Mouse (Mus musculus): ENCODE results near the gene Adgrg3. TPM values are rescaled to one million over a fixed set of nuclear protein-coding genes. Genes with fewer than 3 reads are reported as not detected.

The Adgrg3 gene
- polyA plus RNA-seq (2012; rRNA removed) (8.3 and 9.6 TPM in 2 replicates), polyA plus RNA-seq (2014; fragmentation: Nextera tagmentation; extraction: Ambion mirVana) (4.9 and 5.8 TPM in 2 replicates)

DNA sequence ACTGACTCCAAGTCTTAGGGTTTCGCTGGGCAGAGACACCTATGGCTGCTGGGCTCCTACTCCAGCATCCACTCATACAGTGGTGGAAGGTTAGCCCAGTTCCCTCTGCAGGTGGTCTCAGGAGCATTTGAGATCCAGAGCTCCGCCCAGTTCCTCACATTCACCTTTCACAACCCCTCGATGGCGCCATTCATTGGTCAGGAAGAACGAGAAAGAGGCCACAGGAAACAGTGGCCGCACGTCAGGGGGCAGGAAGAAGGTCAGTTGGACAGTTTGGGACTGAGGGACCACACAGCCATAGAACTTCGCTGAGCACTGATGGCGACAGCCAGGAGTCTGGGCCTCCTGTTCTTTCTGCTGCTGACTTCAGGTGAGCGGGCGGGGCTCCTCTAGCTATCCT lies at the start of gene Adgrg3:
Gene Adgrg3, plus strand, starts transcription at position 242 of the 400 bp plus-strand sequence.
- Histone ChIP-seq H3K27ac (no peak within 1 kb of the TSS), H3K27me3 (ENCODE audit: control insufficient read depth, insufficient read depth, low read length) (no peaks in the 10 kb centered on the region), H3K4me3 (ENCODE audit: insufficient read depth in 1 of 2, low read depth in 2 of 2, low read length in 2 of 2) (no peak within 1 kb of the TSS), H3K36me3 (replicated peaks; ENCODE audit: control insufficient read depth, insufficient read depth, low read depth) (peaks cover 24% of the 10 kb centered on the region), H3K9ac (replicated peaks) (no peak within 1 kb of the TSS), H3K9me3 (ENCODE audit: control insufficient read depth, low read length) (no peaks in the 10 kb centered on the region), H3K4me2 (ENCODE audit: low read depth) (no peak within 1 kb of the TSS; the same call in 1 of the 2 replicates), H3K4me1 (replicated peaks; ENCODE audit: control insufficient read depth in 2 of 2, insufficient read depth in 2 of 2, low read length in 1 of 2) (no peaks in the 10 kb centered on the region; a peak in 1 of 4 replicates)
- TF ChIP-seq EP300 (IDR thresholded peaks at IDR 0.05; ENCODE audit: low read depth) (no peak), CTCF (IDR thresholded peaks at IDR 0.05; ENCODE audit: low read depth) (no peak)
- ATAC-seq (ENCODE audit: insufficient read depth) (no peak), DNase-seq (ENCODE audit: low read depth in 3 of 3, low spot score in 3 of 3) (no peak)
- 37% methylated on average over 11 of the region's 11 CpGs for WGBS (ENCODE audit: insufficient replicate concordance)

- no peak overlapping the region for H3K9ac ChIP-seq (replicated peaks)
- H3K9me3 ChIP-seq (ENCODE audit: control insufficient read depth, low read length), result no peaks in the 10 kb centered on the region
- TF ChIP-seq CTCF (IDR thresholded peaks at IDR 0.05; ENCODE audit: low read depth) (no peak), EP300 (IDR thresholded peaks at IDR 0.05; ENCODE audit: low read depth) (no peak)
- ATAC-seq (ENCODE audit: insufficient read depth) (no peak), DNase-seq (ENCODE audit: low read depth in 3 of 3, low spot score in 3 of 3) (no peak)
- H3K27ac ChIP-seq, result no peak overlapping the region
- 45% methylated on average over 9 of the region's 9 CpGs for WGBS (ENCODE audit: insufficient replicate concordance)
- no peak overlapping the region for H3K4me2 ChIP-seq (ENCODE audit: low read depth)
- H3K36me3 ChIP-seq (replicated peaks; ENCODE audit: control insufficient read depth, insufficient read depth, low read depth), result no peaks in the 10 kb centered on the region
- no peak overlapping the region for H3K4me3 ChIP-seq (ENCODE audit: insufficient read depth in 1 of 2, low read depth in 2 of 2, low read length in 2 of 2)
- H3K27me3 ChIP-seq (ENCODE audit: control insufficient read depth, insufficient read depth, low read length), result no peaks in the 10 kb centered on the region
- peaks cover 14 to 37% of the 10 kb centered on the region in 2 experiments for H3K4me1 ChIP-seq (replicated peaks; ENCODE audit: control insufficient read depth in 2 of 2, insufficient read depth in 2 of 2, low read length in 1 of 2)
Measured at GRCm38 (mm10) chr8:94973270-94973669, 44.2 kb upstream of the Adgrg3 start.

GRCm38 (mm10) chr8:94973786-94974185 lies 43.7 kb upstream of the Adgrg3 start:
- Histone ChIP-seq H3K27me3 (ENCODE audit: control insufficient read depth, insufficient read depth, low read length) (no peaks in the 10 kb centered on the region), H3K9me3 (ENCODE audit: control insufficient read depth, low read length) (no peaks in the 10 kb centered on the region), H3K36me3 (replicated peaks; ENCODE audit: control insufficient read depth, insufficient read depth, low read depth) (no peaks in the 10 kb centered on the region), H3K4me1 (replicated peaks; ENCODE audit: control insufficient read depth in 2 of 2, insufficient read depth in 2 of 2, low read length in 1 of 2) (peaks cover 17 to 41% of the 10 kb centered on the region in 2 experiments), H3K27ac (no peak overlapping the region), H3K9ac (replicated peaks) (no peak overlapping the region), H3K4me3 (ENCODE audit: insufficient read depth in 1 of 2, low read depth in 2 of 2, low read length in 2 of 2) (no peak overlapping the region), H3K4me2 (ENCODE audit: low read depth) (no peak overlapping the region)
- TF ChIP-seq CTCF (IDR thresholded peaks at IDR 0.05; ENCODE audit: low read depth) (no peak), EP300 (IDR thresholded peaks at IDR 0.05; ENCODE audit: low read depth) (no peak)
- ATAC-seq (ENCODE audit: insufficient read depth) (no peak), DNase-seq (ENCODE audit: low read depth in 3 of 3, low spot score in 3 of 3) (no peak)
- 62% methylated on average over 9 of the region's 9 CpGs for WGBS (ENCODE audit: insufficient replicate concordance)

DNA sequence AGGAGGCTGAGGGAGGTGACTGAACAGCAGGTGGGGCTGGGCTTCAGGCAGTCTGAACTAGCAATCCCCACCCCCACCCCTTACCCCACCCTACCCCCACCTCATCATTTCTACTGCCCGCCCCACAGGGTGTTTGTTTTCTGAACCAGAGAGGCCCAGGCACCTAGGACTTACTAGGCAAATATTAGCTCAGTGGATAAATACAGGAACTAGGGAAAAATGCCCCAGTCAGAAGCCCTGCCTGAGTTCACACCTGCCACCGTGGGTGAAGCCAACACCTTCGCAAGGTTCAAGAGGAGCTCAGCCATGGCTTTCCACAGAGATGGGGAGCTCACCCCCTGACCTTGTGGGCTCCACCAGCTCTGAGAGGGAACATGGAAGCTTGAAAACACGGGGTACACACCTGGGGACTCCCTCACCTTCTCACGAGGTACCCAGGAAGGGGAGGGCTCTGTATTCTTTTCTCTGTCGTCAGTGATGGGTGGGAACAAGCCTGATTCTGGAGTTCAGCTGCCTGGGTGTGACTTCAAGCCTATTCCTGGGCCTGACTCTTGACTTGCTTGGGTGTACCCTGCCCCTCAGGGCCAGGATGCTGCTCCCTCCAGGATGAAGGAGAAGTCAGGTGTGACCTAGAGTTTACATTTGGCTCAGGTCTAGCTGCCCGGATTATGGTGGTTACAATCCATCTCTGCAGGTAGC lies 42.9 kb upstream of the Adgrg3 start, which contains the start of gene Adgrg1:
Gene Adgrg1, plus strand, starts transcription at position 285 of the 699 bp plus-strand sequence.
- Histone ChIP-seq H3K27me3 (ENCODE audit: control insufficient read depth, insufficient read depth, low read length) (no peaks in the 10 kb centered on the region), H3K9me3 (ENCODE audit: control insufficient read depth, low read length) (no peaks in the 10 kb centered on the region), H3K4me1 (replicated peaks; ENCODE audit: control insufficient read depth in 2 of 2, insufficient read depth in 2 of 2, low read length in 1 of 2) (peaks cover 19 to 42% of the 10 kb centered on the region in 2 experiments), H3K36me3 (replicated peaks; ENCODE audit: control insufficient read depth, insufficient read depth, low read depth) (no peaks in the 10 kb centered on the region), H3K4me3 (ENCODE audit: insufficient read depth in 1 of 2, low read depth in 2 of 2, low read length in 2 of 2) (no peak within 1 kb of the TSS), H3K4me2 (ENCODE audit: low read depth) (0 out of 2 replicates have a peak within 1 kb of the TSS, but pooled peaks have one; percentile 11), H3K9ac (replicated peaks) (no peak within 1 kb of the TSS), H3K27ac (no peak within 1 kb of the TSS)
- peak; percentile 56 for ATAC-seq (ENCODE audit: insufficient read depth)
- TF ChIP-seq CTCF (IDR thresholded peaks at IDR 0.05; ENCODE audit: low read depth) (no peak), EP300 (IDR thresholded peaks at IDR 0.05; ENCODE audit: low read depth) (no peak)
- DNase-seq (ENCODE audit: low read depth in 3 of 3, low spot score in 3 of 3), result no peak
- WGBS (ENCODE audit: insufficient replicate concordance), result 49% methylated on average over 7 of the region's 7 CpGs

- Histone ChIP-seq H3K9ac (replicated peaks) (peak overlapping the region; percentile 54), H3K9me3 (ENCODE audit: control insufficient read depth, low read length) (no peaks in the 10 kb centered on the region), H3K4me3 (ENCODE audit: insufficient read depth in 1 of 2, low read depth in 2 of 2, low read length in 2 of 2) (peak overlapping the region; percentile 29 to 46), H3K36me3 (replicated peaks; ENCODE audit: control insufficient read depth, insufficient read depth, low read depth) (no peaks in the 10 kb centered on the region), H3K4me2 (ENCODE audit: low read depth) (peak overlapping the region; percentile 69), H3K27ac (no peak overlapping the region), H3K4me1 (replicated peaks; ENCODE audit: control insufficient read depth in 2 of 2, insufficient read depth in 2 of 2, low read length in 1 of 2) (peaks cover 21 to 44% of the 10 kb centered on the region in 2 experiments), H3K27me3 (ENCODE audit: control insufficient read depth, insufficient read depth, low read length) (no peaks in the 10 kb centered on the region)
- DNase-seq (ENCODE audit: low read depth in 3 of 3, low spot score in 3 of 3) (no peak), ATAC-seq (ENCODE audit: insufficient read depth) (no peak)
- 9% methylated on average over 17 of the region's 17 CpGs for WGBS (ENCODE audit: insufficient replicate concordance)
- TF ChIP-seq EP300 (IDR thresholded peaks at IDR 0.05; ENCODE audit: low read depth) (no peak), CTCF (IDR thresholded peaks at IDR 0.05; ENCODE audit: low read depth) (no peak)
Measured at GRCm38 (mm10) chr8:94976651-94977417, 40.7 kb upstream of the Adgrg3 start.
